ENCODE assay signal across 18 mouse cellular contexts in the genomic region with DNA sequence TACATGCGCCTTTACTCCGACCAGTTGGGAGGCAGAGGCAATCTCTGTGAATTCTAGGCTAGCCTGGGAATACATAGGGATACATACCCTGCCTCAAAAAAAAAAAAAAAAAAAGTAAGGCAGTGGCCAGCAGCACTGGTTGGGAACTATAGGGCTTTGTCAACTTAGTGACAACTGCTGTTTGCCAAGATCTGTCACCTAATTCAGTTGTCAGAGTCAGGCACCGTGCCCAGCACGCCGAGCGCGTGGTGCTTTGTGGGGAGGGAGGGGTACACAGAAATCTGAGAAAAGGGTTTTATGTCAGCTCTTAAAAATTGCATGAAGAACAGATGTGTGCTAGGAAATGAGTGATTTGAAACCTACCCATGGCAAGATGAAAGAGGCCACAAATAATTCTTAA. TPM values are rescaled to one million over a fixed set of nuclear protein-coding genes. Genes with fewer than 3 reads are reported as not detected.
DNase-seq lines count a peak whose midpoint lies in the region; ATAC-seq and TF ChIP-seq lines count a peak whose summit lies in the region.
"Had no signal": no experiment of that assay in that cellular context is flagged by ENCODE, and none has a peak within 500 bp of the region (broad histone marks: within the 10 kb centered on the region; RNA-seq: fewer than 3 reads in every experiment).

No protein-coding gene starts in this region.

- ATAC-seq in forebrain, embryonic 15.5 days (replicated peaks): 0 out of 2 replicates have a peak, but pooled peaks have one; percentile 14
- no peak; the same call in 1 of the 2 replicates for ATAC-seq in forebrain, postnatal 0 days
- ATAC-seq: hindbrain, embryonic 16.5 days had no signal

- peaks cover 26% of the 10 kb centered on the region for H3K4me1 ChIP-seq in forebrain, embryonic 15.5 days
- 0 out of 2 replicates have a peak, but pooled peaks cover 7% of the 10 kb centered on the region for H3K4me1 ChIP-seq in forebrain, postnatal 0 days (ENCODE audit: insufficient read depth)
- H3K4me1 ChIP-seq: embryonic facial prominence, embryonic 12.5 days; limb, embryonic 12.5 days; neural tube, embryonic 12.5 days had no signal

- no peaks in the 10 kb centered on the region for H3K27me3 ChIP-seq in forebrain, embryonic 15.5 days
- H3K27me3 ChIP-seq in forebrain, postnatal 0 days (ENCODE audit: insufficient read depth, low read length): no peaks in the 10 kb centered on the region
- H3K27me3 ChIP-seq: embryonic facial prominence, embryonic 12.5 days; heart, embryonic 12.5 days; limb, embryonic 12.5 days; neural tube, embryonic 12.5 days had no signal

- H3K4me3 ChIP-seq in forebrain, embryonic 15.5 days: no peak overlapping the region
- H3K4me3 ChIP-seq in forebrain, postnatal 0 days (ENCODE audit: low read depth, low read length): no peak overlapping the region
- H3K4me3 ChIP-seq: embryonic facial prominence, embryonic 12.5 days; heart, embryonic 12.5 days; limb, embryonic 12.5 days; neural tube, embryonic 12.5 days had no signal

- TF ChIP-seq CTCF in forebrain, postnatal 0 days (IDR thresholded peaks at IDR 0.05; ENCODE audit: low read depth): no peak

- no peak overlapping the region for H3K4me2 ChIP-seq in forebrain, embryonic 15.5 days (replicated peaks)
- no peak overlapping the region for H3K4me2 ChIP-seq in forebrain, postnatal 0 days (ENCODE audit: low read depth)
- H3K4me2 ChIP-seq: embryonic facial prominence, embryonic 12.5 days; heart, embryonic 12.5 days; limb, embryonic 12.5 days; neural tube, embryonic 12.5 days had no signal

- peak overlapping the region; percentile 20; the same call in 1 of the 2 replicates for H3K27ac ChIP-seq in forebrain, embryonic 15.5 days (replicated peaks)
- H3K27ac ChIP-seq in forebrain, postnatal 0 days (ENCODE audit: low read depth, low read length): no peak overlapping the region
- H3K27ac ChIP-seq: embryonic facial prominence, embryonic 12.5 days; limb, embryonic 12.5 days; neural tube, embryonic 12.5 days had no signal

- DNase-seq in forebrain, postnatal 0 days: no peak
- peak; percentile 26 for DNase-seq in left cerebral cortex, postnatal 4 days
- no peak for DNase-seq in left cerebral cortex, postnatal 10 days (ENCODE audit: extremely low spot score in 1 of 2, low spot score in 2 of 2)
- peak; percentile 64 for DNase-seq in adipocyte (ENCODE audit: low spot score)
- peak; percentile 80 for DNase-seq in lung, postnatal 10 days
- DNase-seq in natural killer cell, adult 2 months (ENCODE audit: low spot score in 2 of 2): no peak
- DNase-seq: cerebellum, adult 18-20 months; kidney, adult 2 months; kidney, postnatal 14 days; thymus, adult 18-20 months had no signal

- peaks cover 62% of the 10 kb centered on the region for H3K36me3 ChIP-seq in forebrain, embryonic 15.5 days
- peaks cover 43% of the 10 kb centered on the region for H3K36me3 ChIP-seq in forebrain, postnatal 0 days (ENCODE audit: insufficient read depth)

- no peak overlapping the region for H3K9ac ChIP-seq in forebrain, embryonic 15.5 days (replicated peaks)
- no peak overlapping the region for H3K9ac ChIP-seq in forebrain, postnatal 0 days
- H3K9ac ChIP-seq: embryonic facial prominence, embryonic 12.5 days; heart, embryonic 12.5 days; limb, embryonic 12.5 days; neural tube, embryonic 12.5 days had no signal

- no peaks in the 10 kb centered on the region for H3K9me3 ChIP-seq in forebrain, embryonic 15.5 days
- no peaks in the 10 kb centered on the region for H3K9me3 ChIP-seq in forebrain, postnatal 0 days (ENCODE audit: low read length)
- H3K9me3 ChIP-seq: embryonic facial prominence, embryonic 12.5 days; heart, embryonic 12.5 days had no signal

- 54% methylated on average over 7 of the region's 7 CpGs for WGBS in forebrain, embryonic 15.5 days
- WGBS in forebrain, postnatal 0 days: 44% methylated on average over 7 of the region's 7 CpGs

- intact Hi-C loops in left cerebral cortex, postnatal 4 days (cut with DNase I): no loop called here
- intact Hi-C loops in left cerebral cortex, postnatal 10 days (cut with DNase I): no loop called here

RNA-seq across cellular contexts. Expression of a gene that starts 8.6 kb away (rescaled TPM):
- 181 and 183 TPM in 2 replicates for polyA plus RNA-seq in forebrain, embryonic 15.5 days (2015; fragmentation: Nextera tagmentation; extraction: Ambion mirVana)
- 76.7 and 103 TPM in 2 replicates for total RNA-seq in forebrain, postnatal 0 days (2014; rRNA removed)
- polyA plus RNA-seq in forebrain, postnatal 0 days (2015; fragmentation: Nextera tagmentation; extraction: Ambion mirVana): 123 and 131 TPM in 2 replicates
- 100 to 1,000 TPM; 102 to 114 TPM for total RNA-seq in left cerebral cortex, postnatal 4 days (2021)
- total RNA-seq in left cerebral cortex, postnatal 10 days (2021): 10 to 100 TPM; 78.5 to 91.2 TPM

RNA-seq across cellular contexts. Expression of a gene that starts 33.0 kb away (rescaled TPM):
- 161 and 162 TPM in 2 replicates for polyA plus RNA-seq in forebrain, embryonic 15.5 days (2015; fragmentation: Nextera tagmentation; extraction: Ambion mirVana)
- 100 and 104 TPM in 2 replicates for total RNA-seq in forebrain, postnatal 0 days (2014; rRNA removed)
- 99.3 and 111 TPM in 2 replicates for polyA plus RNA-seq in forebrain, postnatal 0 days (2015; fragmentation: Nextera tagmentation; extraction: Ambion mirVana)
- 10 to 100 TPM; 88.3 to 91.9 TPM for total RNA-seq in left cerebral cortex, postnatal 4 days (2021)
- 10 to 100 TPM; 84.6 to 87.7 TPM for total RNA-seq in left cerebral cortex, postnatal 10 days (2021)

RNA-seq across cellular contexts. Expression of a gene that starts 46.9 kb away (rescaled TPM):
- 27.1 and 30.1 TPM in 2 replicates for polyA plus RNA-seq in forebrain, embryonic 15.5 days (2015; fragmentation: Nextera tagmentation; extraction: Ambion mirVana)
- 3.8 and 5.4 TPM in 2 replicates for total RNA-seq in forebrain, postnatal 0 days (2014; rRNA removed)
- polyA plus RNA-seq in forebrain, postnatal 0 days (2015; fragmentation: Nextera tagmentation; extraction: Ambion mirVana): 10.1 and 10.6 TPM in 2 replicates
- total RNA-seq in left cerebral cortex, postnatal 4 days (2021): 1 to 10 TPM; 4.8 to 6.1 TPM
- 1 to 10 TPM; 2.6 to 3.6 TPM for total RNA-seq in left cerebral cortex, postnatal 10 days (2021)
- total RNA-seq: gastrocnemius, adult 18-20 months; heart, postnatal 25 days had no signal

RNA-seq across cellular contexts. Expression of a gene that starts 54.1 kb away (rescaled TPM):
- polyA plus RNA-seq in forebrain, embryonic 15.5 days (2015; fragmentation: Nextera tagmentation; extraction: Ambion mirVana): 43.4 and 47.2 TPM in 2 replicates
- 13.5 and 19.2 TPM in 2 replicates for total RNA-seq in forebrain, postnatal 0 days (2014; rRNA removed)
- 16.2 and 19.9 TPM in 2 replicates for polyA plus RNA-seq in forebrain, postnatal 0 days (2015; fragmentation: Nextera tagmentation; extraction: Ambion mirVana)
- total RNA-seq in left cerebral cortex, postnatal 4 days (2021): 10 to 100 TPM; 10.8 to 12.6 TPM
- total RNA-seq in left cerebral cortex, postnatal 10 days (2021): 10 to 100 TPM; 10.5 to 11.5 TPM

Comparison
In these comparisons a context has a peak if more than half of its experiments do, and no peak if none do; other contexts are left out.
1. DNase-seq: peak in left cerebral cortex, postnatal 4 days (single experiment), adipocyte (single experiment) and lung, postnatal 10 days (single experiment); none in forebrain, postnatal 0 days (single experiment), left cerebral cortex, postnatal 10 days (0 of 2) and natural killer cell, adult 2 months (0 of 2).